Mouse (Mus musculus) heart, embryonic 13.5 days (tissue): ENCODE data around the gene Scrn1. TPM values are rescaled to one million over a fixed set of nuclear protein-coding genes. Genes with fewer than 3 reads are reported as not detected.

Source experiments
- ATAC-seq: fragments of 200-750 bp; cut with Nextera tagmentation; 2 replicates; pipeline ENCODE4 v1.8.0; 2017; ENCODE audit warnings: moderate TSS enrichment; ENCODE audit not compliant: insufficient number of reproducible peaks, low FRiP score, low TSS enrichment; ENCODE audit errors: extremely low read depth
- H3K27ac ChIP-seq: fragments of 300-500 bp; sonication (generic); replicated peaks from 2 replicates; pipeline ENCODE4 v1.5.1; 2015; ENCODE audit warnings: moderate library complexity, mild to moderate bottlenecking, inconsistent platforms
- H3K27me3 ChIP-seq: fragments of 300-500 bp; sonication (generic); replicated peaks from 2 replicates; pipeline ENCODE4 v1.6.1; 2015; ENCODE audit warnings: mild to moderate bottlenecking, inconsistent platforms
- H3K36me3 ChIP-seq: fragments of 300-500 bp; sonication (generic); 2 replicates; pipeline ENCODE4 v1.6.1; 2015; ENCODE audit warnings: mild to moderate bottlenecking, inconsistent platforms
- H3K4me1 ChIP-seq: fragments of 300-500 bp; sonication (generic); 2 replicates; pipeline ENCODE4 v1.6.1; 2015; ENCODE audit warnings: inconsistent platforms
- H3K4me2 ChIP-seq: fragments of 300-500 bp; sonication (generic); 2 replicates; pipeline ENCODE4 v1.6.1; 2015; ENCODE audit warnings: inconsistent platforms, mild to moderate bottlenecking, moderate library complexity
- H3K4me3 ChIP-seq: fragments of 300-500 bp; sonication (generic); 2 replicates; pipeline ENCODE4 v1.5.1; 2015; ENCODE audit warnings: moderate library complexity, mild to moderate bottlenecking, inconsistent platforms
- H3K9ac ChIP-seq: fragments of 300-500 bp; sonication (generic); 2 replicates; pipeline ENCODE4 v1.6.1; 2015; ENCODE audit warnings: inconsistent platforms, mild to moderate bottlenecking, moderate library complexity
- H3K9me3 ChIP-seq: fragments of 300-500 bp; sonication (generic); 2 replicates; pipeline ENCODE4 v1.6.1; 2016; ENCODE audit warnings: inconsistent platforms
- WGBS: fragments of 180-500 bp; shearing (Covaris S2); methylation state at CpG from one replicate; pipeline ENCODE4 v1.1.7; 2015; ENCODE audit warnings: mixed read lengths; 5-methylcytosine and 5-hydroxymethylcytosine counted together
- polyA plus RNA-seq: library from polyadenylated mRNA; unstranded; fragments of >200 nt; fragmentation: Nextera tagmentation; extraction: Ambion mirVana; gene quantifications from 2 replicates; pipeline ENCODE4 v1.2.1, GENCODE M21; 2015

Scrn1 gene
- polyA plus RNA-seq, 1 experiment from 2014 or later, result 9.5 TPM

DNA sequence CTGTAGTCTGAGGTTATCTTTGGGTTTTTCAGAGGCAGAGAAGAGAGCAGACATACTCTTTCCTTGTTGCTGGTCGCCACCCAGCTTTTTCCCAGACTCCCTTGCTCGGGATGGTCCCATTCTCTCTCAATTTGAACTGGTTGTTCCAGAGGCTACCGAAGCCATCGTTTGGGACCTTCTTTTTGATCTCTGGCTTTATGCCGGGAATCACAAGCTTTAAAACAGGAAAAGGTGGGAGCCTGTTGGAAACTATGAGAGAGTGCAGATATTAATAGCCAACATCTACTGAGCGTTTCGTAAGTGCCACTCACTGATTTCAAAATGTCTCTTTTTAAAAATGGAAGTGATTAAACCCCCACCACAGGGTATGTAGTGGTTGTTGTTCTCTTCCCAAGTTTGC lies 94.4 kb downstream of the Scrn1 start:
- ATAC-seq, result no peak
- Histone ChIP-seq H3K27ac (peak overlapping the region; percentile 81), H3K4me1 (peaks cover 84% of the 10 kb centered on the region)

DNA sequence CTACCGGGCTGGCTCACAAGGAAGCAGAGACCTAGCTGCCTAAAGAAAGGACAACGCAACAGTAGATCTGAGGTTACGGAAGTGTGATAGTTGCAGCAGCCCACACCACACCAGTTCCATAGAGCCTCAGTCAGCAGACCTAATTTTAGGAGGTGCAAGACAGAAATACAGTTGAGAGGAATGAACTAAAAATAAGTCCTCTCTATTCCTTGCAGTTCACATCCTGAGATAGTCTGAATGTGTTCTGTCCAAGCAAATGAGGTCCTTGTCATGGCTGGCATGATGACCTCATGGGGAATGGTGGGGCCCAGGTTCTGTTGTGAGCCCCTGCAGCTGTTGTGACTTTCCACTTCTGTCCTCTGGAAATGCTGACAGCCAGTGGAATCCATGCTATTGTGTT lies 98.9 kb downstream of the Scrn1 start:
- ATAC-seq, result peak; percentile 38; the same call in 1 of the 2 replicates

More for the DNA sequence above, 94.4 kb downstream of the Scrn1 start:
- H3K9ac ChIP-seq, result no peak overlapping the region; the same call in 1 of the 2 replicates
- H3K27me3 ChIP-seq, result no peaks in the 10 kb centered on the region
- H3K36me3 ChIP-seq, result no peaks in the 10 kb centered on the region
- H3K9me3 ChIP-seq, result no peaks in the 10 kb centered on the region
- peak overlapping the region; percentile 42; the same call in 1 of the 2 replicates for H3K4me2 ChIP-seq
- no peak overlapping the region for H3K4me3 ChIP-seq
- 50% methylated on average over 7 of the region's 7 CpGs for WGBS

GRCm38 (mm10) chr6:54464926-54465325 lies 101.4 kb downstream of the Scrn1 start:
- WGBS, result 49% methylated on average over 4 of the region's 4 CpGs
- Histone ChIP-seq H3K4me2 (no peak overlapping the region), H3K4me3 (no peak overlapping the region), H3K9ac (no peak overlapping the region), H3K36me3 (no peaks in the 10 kb centered on the region), H3K4me1 (peaks cover 81% of the 10 kb centered on the region), H3K27ac (peak overlapping the region; percentile 54), H3K9me3 (0 out of 2 replicates have a peak, but pooled peaks cover 5% of the 10 kb centered on the region), H3K27me3 (no peaks in the 10 kb centered on the region)
- no peak for ATAC-seq

More for the DNA sequence above, 98.9 kb downstream of the Scrn1 start:
- no peaks in the 10 kb centered on the region for H3K9me3 ChIP-seq
- peaks cover 82% of the 10 kb centered on the region for H3K4me1 ChIP-seq
- no peaks in the 10 kb centered on the region for H3K27me3 ChIP-seq
- WGBS, result 29% methylated on average over 3 of the region's 3 CpGs
- peak overlapping the region; percentile 45 for H3K4me2 ChIP-seq
- no peak overlapping the region for H3K4me3 ChIP-seq
- peak overlapping the region; percentile 95 for H3K27ac ChIP-seq
- no peaks in the 10 kb centered on the region for H3K36me3 ChIP-seq
- peak overlapping the region; percentile 63; the same call in 1 of the 2 replicates for H3K9ac ChIP-seq

GRCm38 (mm10) chr6:54463701-54464458 lies 102.4 kb downstream of the Scrn1 start:
- WGBS, result 50% methylated on average over 8 of the region's 8 CpGs
- Histone ChIP-seq H3K4me1 (peaks cover 81% of the 10 kb centered on the region), H3K9ac (no peak overlapping the region), H3K27ac (peak overlapping the region; percentile 56), H3K9me3 (0 out of 2 replicates have a peak, but pooled peaks cover 5% of the 10 kb centered on the region), H3K4me3 (no peak overlapping the region), H3K36me3 (no peaks in the 10 kb centered on the region), H3K27me3 (no peaks in the 10 kb centered on the region), H3K4me2 (no peak overlapping the region)
- no peak for ATAC-seq

GRCm38 (mm10) chr6:54462766-54463165 lies 103.5 kb downstream of the Scrn1 start:
- H3K4me1 ChIP-seq, result peaks cover 82% of the 10 kb centered on the region
- no peak overlapping the region for H3K9ac ChIP-seq
- H3K4me3 ChIP-seq, result no peak overlapping the region
- H3K9me3 ChIP-seq, result 0 out of 2 replicates have a peak, but pooled peaks cover 5% of the 10 kb centered on the region
- no peak overlapping the region for H3K4me2 ChIP-seq
- H3K27ac ChIP-seq, result no peak overlapping the region
- 87% methylated on average over 6 of the region's 6 CpGs for WGBS
- H3K36me3 ChIP-seq, result no peaks in the 10 kb centered on the region
- H3K27me3 ChIP-seq, result no peaks in the 10 kb centered on the region
- no peak for ATAC-seq

- Histone ChIP-seq H3K4me1 (peaks cover 72% of the 10 kb centered on the region), H3K4me3 (no peak overlapping the region), H3K4me2 (no peak overlapping the region), H3K27me3 (no peaks in the 10 kb centered on the region), H3K27ac (peak overlapping the region; percentile 70), H3K9me3 (0 out of 2 replicates have a peak, but pooled peaks cover 5% of the 10 kb centered on the region), H3K36me3 (no peaks in the 10 kb centered on the region), H3K9ac (0 out of 2 replicates have a peak overlapping the region, but pooled peaks have one; percentile 1)
- peak; percentile 67 for ATAC-seq
- 46% methylated on average over 13 of the region's 13 CpGs for WGBS
Observed at GRCm38 (mm10) chr6:54460915-54461671, 105.2 kb downstream of the Scrn1 start.

GRCm38 (mm10) chr6:54460172-54460914 lies 105.9 kb downstream of the Scrn1 start:
- Histone ChIP-seq H3K4me2 (no peak overlapping the region), H3K36me3 (no peaks in the 10 kb centered on the region), H3K4me1 (peaks cover 70% of the 10 kb centered on the region), H3K27ac (peak overlapping the region; percentile 70), H3K27me3 (no peaks in the 10 kb centered on the region), H3K4me3 (no peak overlapping the region), H3K9ac (0 out of 2 replicates have a peak overlapping the region, but pooled peaks have one; percentile 1), H3K9me3 (0 out of 2 replicates have a peak, but pooled peaks cover 5% of the 10 kb centered on the region)
- WGBS, result 56% methylated on average over 6 of the region's 6 CpGs
- no peak for ATAC-seq

GRCm38 (mm10) chr6:54459661-54460060 lies 106.6 kb downstream of the Scrn1 start:
- peak overlapping the region; percentile 70 for H3K27ac ChIP-seq
- H3K4me3 ChIP-seq, result no peak overlapping the region
- no peak overlapping the region for H3K9ac ChIP-seq
- H3K4me2 ChIP-seq, result no peak overlapping the region; the same call in 1 of the 2 replicates
- no peaks in the 10 kb centered on the region; the same call in 1 of the 2 replicates for H3K36me3 ChIP-seq
- H3K27me3 ChIP-seq, result no peaks in the 10 kb centered on the region
- H3K4me1 ChIP-seq, result peaks cover 63% of the 10 kb centered on the region
- no peak for ATAC-seq
- 15% methylated on average over 7 of the region's 7 CpGs for WGBS
- H3K9me3 ChIP-seq, result 0 out of 2 replicates have a peak, but pooled peaks cover 5% of the 10 kb centered on the region

Other genes with a start within 250 kb of the Scrn1 start
- 14.4 and 17.7 TPM in 2 replicates for gene Prr15, start 240.7 kb downstream of the Scrn1 start, polyA plus RNA-seq
- 4.4 and 4.5 TPM in 2 replicates for gene Wipf3, start 136.9 kb downstream of the Scrn1 start, polyA plus RNA-seq
- 6.4 and 7.5 TPM in 2 replicates for gene Plekha8, start 28.6 kb upstream of the Scrn1 start, polyA plus RNA-seq
- 24.0 and 24.1 TPM in 2 replicates for gene Fkbp14, start 30.8 kb upstream of the Scrn1 start, polyA plus RNA-seq
- 5.0 TPM in 2 replicates for gene Mturn, start 115.1 kb upstream of the Scrn1 start, polyA plus RNA-seq